ENCODE assay signal across 8 mouse cellular contexts in the genomic region with DNA sequence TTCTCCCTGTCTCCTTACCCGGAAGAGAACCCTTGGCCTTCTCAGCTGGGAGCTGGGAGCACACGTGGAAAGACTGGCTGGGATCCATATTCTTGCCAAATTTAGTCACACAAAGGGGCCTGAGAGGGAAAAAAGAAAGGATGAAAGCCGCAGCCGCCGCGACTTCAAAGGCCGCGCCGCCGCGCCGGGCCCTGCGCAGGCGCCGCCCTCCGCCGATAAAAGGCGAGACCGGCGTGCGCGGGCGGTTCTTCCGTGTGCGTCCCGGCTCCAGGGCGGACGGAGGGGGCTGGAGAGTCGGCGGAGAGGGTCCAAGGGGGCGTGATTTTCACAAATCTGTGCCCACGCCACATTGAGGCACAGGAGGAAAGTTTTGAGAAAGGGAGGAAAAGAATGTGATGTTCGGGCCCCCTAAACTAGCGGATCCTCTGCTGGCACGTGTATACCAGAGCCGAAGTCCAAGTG. TPM values are rescaled to one million over a fixed set of nuclear protein-coding genes. Genes with fewer than 3 reads are reported as not detected.
DNase-seq lines count a peak whose midpoint lies in the region; ATAC-seq lines count a peak whose summit lies in the region.

No protein-coding gene starts in this region.

- peak overlapping the region; percentile 72 for H3K4me2 ChIP-seq in kidney, embryonic 14.5 days (replicated peaks; ENCODE audit: low read depth, low read length)
- H3K4me2 ChIP-seq in forebrain, embryonic 13.5 days = peak overlapping the region; percentile 76
- peak overlapping the region; percentile 74 for H3K4me2 ChIP-seq in intestine, embryonic 15.5 days (replicated peaks)

- H3K27me3 ChIP-seq in kidney, embryonic 14.5 days (ENCODE audit: control insufficient read depth, insufficient read depth, low read length) = peaks cover 59% of the 10 kb centered on the region
- H3K27me3 ChIP-seq in forebrain, embryonic 13.5 days = peaks cover 63% of the 10 kb centered on the region
- H3K27me3 ChIP-seq in intestine, embryonic 15.5 days (replicated peaks) = peaks cover 74% of the 10 kb centered on the region
- no peaks in the 10 kb centered on the region; the same call in 1 of the 2 replicates for H3K27me3 ChIP-seq in splenic B cell, adult 2 months (ENCODE audit: control insufficient read depth, insufficient read depth, low read length, poor library complexity, severe bottlenecking)

- peak overlapping the region; percentile 52 for H3K9ac ChIP-seq in kidney, embryonic 14.5 days (ENCODE audit: low read depth, low read length)
- H3K9ac ChIP-seq in forebrain, embryonic 13.5 days = peak overlapping the region; percentile 61
- no peak overlapping the region for H3K9ac ChIP-seq in intestine, embryonic 15.5 days

- DNase-seq in kidney, adult 8-10 months = no peak
- peak; percentile 73 to 79 for DNase-seq in adrenal gland, adult 18-20 months (ENCODE audit: low spot score in 2 of 2)
- DNase-seq in lung, postnatal 14 days = peak; percentile 47
- peak; percentile 50 for DNase-seq in splenic B cell, adult 2 months (ENCODE audit: low read depth, low spot score)
- no peak for DNase-seq in layer of hippocampus, adult 8-10 months (ENCODE audit: low spot score in 2 of 2)

- peak; percentile 40; the same call in 1 of the 2 replicates for ATAC-seq in kidney, embryonic 14.5 days (ENCODE audit: low FRiP score, low TSS enrichment)
- peak; percentile 64 for ATAC-seq in forebrain, embryonic 13.5 days
- peak; percentile 66 for ATAC-seq in intestine, embryonic 15.5 days

- no peaks in the 10 kb centered on the region for H3K36me3 ChIP-seq in kidney, embryonic 14.5 days (ENCODE audit: control insufficient read depth, insufficient read depth, low read length)
- no peaks in the 10 kb centered on the region for H3K36me3 ChIP-seq in forebrain, embryonic 13.5 days (ENCODE audit: poor library complexity, severe bottlenecking)
- no peaks in the 10 kb centered on the region for H3K36me3 ChIP-seq in intestine, embryonic 15.5 days
- no peaks in the 10 kb centered on the region for H3K36me3 ChIP-seq in splenic B cell, adult 2 months (ENCODE audit: control insufficient read depth, insufficient read depth, low read length, poor library complexity, severe bottlenecking)

- peak overlapping the region; percentile 43 for H3K4me3 ChIP-seq in kidney, embryonic 14.5 days (ENCODE audit: low read length)
- peak overlapping the region; percentile 43 for H3K4me3 ChIP-seq in forebrain, embryonic 13.5 days
- H3K4me3 ChIP-seq in intestine, embryonic 15.5 days (replicated peaks) = peak overlapping the region; percentile 41

- peaks cover 21% of the 10 kb centered on the region for H3K4me1 ChIP-seq in kidney, embryonic 14.5 days (ENCODE audit: control insufficient read depth, insufficient read depth, low read length)
- H3K4me1 ChIP-seq in forebrain, embryonic 13.5 days = peaks cover 51% of the 10 kb centered on the region
- H3K4me1 ChIP-seq in intestine, embryonic 15.5 days (replicated peaks) = peaks cover 27% of the 10 kb centered on the region

- no peaks in the 10 kb centered on the region for H3K9me3 ChIP-seq in kidney, embryonic 14.5 days (ENCODE audit: control insufficient read depth, low read length)
- H3K9me3 ChIP-seq in forebrain, embryonic 13.5 days (replicated peaks) = no peaks in the 10 kb centered on the region
- H3K9me3 ChIP-seq in intestine, embryonic 15.5 days = no peaks in the 10 kb centered on the region

- H3K27ac ChIP-seq in kidney, embryonic 14.5 days (ENCODE audit: low read depth, low read length) = no peak overlapping the region
- no peak overlapping the region for H3K27ac ChIP-seq in forebrain, embryonic 13.5 days
- H3K27ac ChIP-seq in intestine, embryonic 15.5 days = no peak overlapping the region

- WGBS in kidney, embryonic 14.5 days = under 1% methylated on average over 36 of the region's 36 CpGs
- WGBS in forebrain, embryonic 13.5 days = under 1% methylated on average over 35 of the region's 36 CpGs
- under 1% methylated on average over 36 of the region's 36 CpGs for WGBS in intestine, embryonic 15.5 days

RNA-seq across cellular contexts. Expression of a gene that starts 4.3 kb away (rescaled TPM):
- 31.9 and 32.1 TPM in 2 replicates for polyA plus RNA-seq in kidney, embryonic 14.5 days (2014; fragmentation: Nextera tagmentation; extraction: Ambion mirVana)
- 10 to 100 TPM in 1 of 2 experiments, 1 to 10 TPM in 1; 7.3 to 10.1 TPM for total RNA-seq in adrenal gland, adult 18-20 months (2021)
- polyA plus RNA-seq in forebrain, embryonic 13.5 days (2015; fragmentation: Nextera tagmentation; extraction: Ambion mirVana) = 24.8 and 27.6 TPM in 2 replicates
- 0.62 and 1.4 TPM in 2 replicates for polyA plus RNA-seq in intestine, embryonic 15.5 days (2015; fragmentation: Nextera tagmentation; extraction: Ambion mirVana)
- 10 to 100 TPM in 1 of 4 experiments, 1 to 10 TPM in 3; 6.0 to 10.8 (median 6.5) TPM for total RNA-seq in layer of hippocampus, adult 8-10 months (2022)

Comparison
In these comparisons a context has a peak if more than half of its experiments do, and no peak if none do; other contexts are left out.
1. DNase-seq: peak in adrenal gland, adult 18-20 months (2 of 2), lung, postnatal 14 days (single experiment) and splenic B cell, adult 2 months (single experiment); none in kidney, adult 8-10 months (0 of 2) and layer of hippocampus, adult 8-10 months (0 of 2).
2. RNA of a gene that starts 4.3 kb away (polyA plus RNA-seq): 31.9 to 32.1 TPM in kidney, embryonic 14.5 days and 24.8 to 27.6 TPM in forebrain, embryonic 13.5 days; 0.62 to 1.4 TPM in intestine, embryonic 15.5 days; every median in the first group is over 10 times any median in the second.
3. Peak in every context shown above with its lines, with median percentiles within 50 percentile points of each other: ATAC-seq, H3K4me2 ChIP-seq and H3K4me3 ChIP-seq.